Mouse (Mus musculus) spleen, adult 2 months (tissue): ENCODE results near the gene Fam186b. TPM values are rescaled to one million over a fixed set of nuclear protein-coding genes. Genes with fewer than 3 reads are reported as not detected.

Source experiments
- DNase-seq, 2 experiments: peaks; one replicate each; pipeline versions ENCODE4 v3.0.0 to v3.0.0-alpha.2; 2012 to 2021; ENCODE audit warnings: low spot score in 2 of 2, low read depth in 1 of 2
- H3K27ac ChIP-seq: fragments of 200-500 bp; 2 replicates; pipeline ENCODE4 v1.5.1; 2012; ENCODE audit warnings: low read length, inconsistent platforms; ENCODE audit not compliant: insufficient read depth
- H3K27me3 ChIP-seq: fragments of 200-500 bp; 2 replicates; pipeline ENCODE4 v1.6.1; 2012; ENCODE audit warnings: mild to moderate bottlenecking, moderate library complexity, low read length, inconsistent platforms; ENCODE audit not compliant: control insufficient read depth, insufficient read depth
- H3K36me3 ChIP-seq: fragments of 200-500 bp; 2 replicates; pipeline ENCODE4 v1.6.1; 2012; ENCODE audit warnings: mild to moderate bottlenecking, low read length, inconsistent platforms; ENCODE audit not compliant: control insufficient read depth, insufficient read depth
- H3K4me1 ChIP-seq: fragments of 200-500 bp; 2 replicates; pipeline ENCODE4 v1.6.1; 2011; ENCODE audit warnings: inconsistent platforms; ENCODE audit not compliant: control insufficient read depth, insufficient read depth, insufficient read length
- H3K4me3 ChIP-seq: fragments of 200-500 bp; 2 replicates; pipeline ENCODE4 v1.5.1; 2011; ENCODE audit warnings: mild to moderate bottlenecking, inconsistent platforms; ENCODE audit not compliant: insufficient read depth, insufficient read length; ENCODE audit errors: extremely low read depth
- CTCF ChIP-seq: fragments of 200-500 bp; IDR thresholded peaks from 2 replicates; pipeline ENCODE4 v1.5.1; 2011; ENCODE audit warnings: mild to moderate bottlenecking, inconsistent platforms; ENCODE audit not compliant: insufficient read depth, insufficient read length, insufficient replicate concordance; ENCODE audit errors: extremely low read depth
- POLR2A ChIP-seq: fragments of 200-500 bp; IDR thresholded peaks from 2 replicates; pipeline ENCODE4 v1.6.1; 2011; ENCODE audit warnings: low read depth, low read length, inconsistent platforms
- WGBS: fragments of 180-500 bp; shearing (Covaris S2); methylation state at CpG from one replicate; pipeline ENCODE4 v1.1.7; 2018; 5-methylcytosine and 5-hydroxymethylcytosine counted together
- polyA plus RNA-seq: library from polyadenylated mRNA; depleted of rRNA; stranded (reverse); fragments of >200 nt; gene quantifications from 2 replicates; pipeline ENCODE4 v1.2.3, GENCODE M21; 2012

The Fam186b gene
- polyA plus RNA-seq, 1 experiment: 0.05 TPM

DNA sequence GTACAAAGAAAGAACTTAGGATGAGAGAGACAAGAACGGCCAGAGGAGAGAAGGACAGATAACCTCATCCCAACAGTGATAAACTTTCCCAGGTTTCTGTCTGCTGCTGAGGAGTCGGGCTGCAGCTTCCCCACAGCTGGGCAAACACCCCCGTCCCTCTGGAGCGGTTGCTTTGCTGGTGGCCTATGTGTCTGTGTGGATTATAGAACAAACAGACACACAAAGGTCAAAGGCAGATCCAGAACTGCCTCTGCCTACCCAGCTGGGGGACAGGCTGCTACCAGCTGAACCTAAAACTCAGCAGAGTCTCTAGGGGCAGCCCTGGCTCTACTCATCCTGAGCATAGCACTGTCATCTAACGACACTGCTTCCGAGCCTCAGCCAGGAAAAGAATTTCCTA lies 44.0 kb upstream of the Fam186b start:
- H3K36me3 ChIP-seq: no peaks in the 10 kb centered on the region
- no peak overlapping the region for H3K4me3 ChIP-seq
- DNase-seq: no peak
- no peak for TF ChIP-seq POLR2A
- TF ChIP-seq CTCF: no peak
- H3K4me1 ChIP-seq: peaks cover 58% of the 10 kb centered on the region
- WGBS: 61% methylated on average over 6 of the region's 6 CpGs
- no peak overlapping the region for H3K27ac ChIP-seq
- H3K27me3 ChIP-seq: no peaks in the 10 kb centered on the region

DNA sequence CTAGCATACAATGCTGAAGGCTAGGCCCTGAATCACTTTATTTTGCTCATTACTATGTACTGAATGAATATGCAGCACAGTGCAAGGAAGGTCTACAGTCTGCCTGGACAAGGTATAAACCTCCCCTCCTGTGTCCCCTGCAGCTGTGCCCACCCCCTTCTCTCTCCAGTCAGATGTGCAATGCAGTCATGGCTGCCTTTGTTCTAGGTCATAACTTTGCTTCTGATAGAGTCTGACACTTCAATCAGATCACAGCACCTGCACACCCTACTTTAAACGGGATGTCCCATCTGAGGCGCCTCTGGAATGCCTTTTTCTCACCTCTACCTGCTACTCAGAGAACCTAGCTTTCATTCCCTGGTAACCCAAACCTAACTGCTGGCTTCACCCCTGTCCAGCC lies 43.2 kb upstream of the Fam186b start:
- H3K36me3 ChIP-seq: no peaks in the 10 kb centered on the region
- WGBS: 76% methylated on average over 2 of the region's 2 CpGs
- no peak overlapping the region for H3K4me3 ChIP-seq
- no peak for DNase-seq
- peaks cover 64% of the 10 kb centered on the region for H3K4me1 ChIP-seq
- no peak for TF ChIP-seq CTCF
- TF ChIP-seq POLR2A: no peak
- no peak overlapping the region for H3K27ac ChIP-seq
- H3K27me3 ChIP-seq: no peaks in the 10 kb centered on the region

DNA sequence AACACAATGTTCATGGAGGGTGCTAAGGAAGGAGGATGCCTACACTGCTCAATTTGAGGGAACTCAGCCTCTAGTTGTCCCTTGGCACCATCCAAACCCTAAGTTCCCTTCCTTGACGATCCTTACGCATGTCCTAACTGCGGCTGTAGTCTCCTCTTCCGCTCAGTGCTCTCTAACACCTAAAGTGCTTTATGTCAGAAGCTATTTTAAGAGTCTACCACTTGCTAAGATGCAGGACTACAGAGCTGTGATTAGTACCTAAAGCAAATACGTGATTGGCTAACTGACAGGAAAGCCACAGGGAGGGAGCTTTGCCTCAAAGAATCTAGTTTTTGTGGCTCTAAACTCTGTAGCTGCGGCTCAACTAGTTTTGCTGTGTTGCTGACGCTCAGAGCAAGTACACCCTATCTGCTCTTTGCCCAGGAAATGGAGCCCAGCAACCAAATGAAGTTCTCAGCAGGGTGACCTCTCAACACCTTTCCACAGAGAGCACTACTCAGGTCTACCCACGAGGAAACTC lies 40.2 kb upstream of the Fam186b start:
- H3K27ac ChIP-seq: peak overlapping the region; percentile 46; the same call in 1 of the 2 replicates
- DNase-seq: peak in 1 of 2 experiments; percentile 18
- H3K36me3 ChIP-seq: no peaks in the 10 kb centered on the region
- H3K27me3 ChIP-seq: no peaks in the 10 kb centered on the region
- 47% methylated on average over 8 of the region's 8 CpGs for WGBS
- no peak for TF ChIP-seq CTCF
- TF ChIP-seq POLR2A: no peak
- no peak overlapping the region for H3K4me3 ChIP-seq
- peaks cover 67% of the 10 kb centered on the region for H3K4me1 ChIP-seq

DNA sequence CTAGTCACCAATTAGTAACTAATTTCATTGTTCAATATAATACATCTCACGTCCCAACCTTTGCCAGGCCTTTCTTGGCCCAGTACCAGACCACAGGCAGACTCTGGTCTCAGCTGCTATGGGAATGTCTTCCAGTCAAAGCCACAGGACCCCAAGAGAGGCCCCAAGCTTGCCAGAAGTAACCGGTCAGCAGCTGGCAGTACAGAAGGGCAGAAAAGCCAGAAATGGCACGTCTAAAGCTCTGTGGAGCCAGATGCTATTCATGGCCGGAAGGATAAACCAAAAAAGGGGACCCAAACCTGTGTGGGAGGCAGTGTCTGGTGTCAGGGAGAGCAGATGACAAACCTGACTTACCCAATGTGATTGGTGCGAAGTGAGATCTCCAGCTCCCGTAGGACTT lies 38.8 kb upstream of the Fam186b start:
- H3K27ac ChIP-seq: no peak overlapping the region
- 58% methylated on average over 6 of the region's 6 CpGs for WGBS
- TF ChIP-seq CTCF (no peak), POLR2A (no peak)
- peaks cover 65% of the 10 kb centered on the region for H3K4me1 ChIP-seq
- no peak for DNase-seq
- H3K27me3 ChIP-seq: no peaks in the 10 kb centered on the region
- no peaks in the 10 kb centered on the region for H3K36me3 ChIP-seq
- H3K4me3 ChIP-seq: no peak overlapping the region

DNA sequence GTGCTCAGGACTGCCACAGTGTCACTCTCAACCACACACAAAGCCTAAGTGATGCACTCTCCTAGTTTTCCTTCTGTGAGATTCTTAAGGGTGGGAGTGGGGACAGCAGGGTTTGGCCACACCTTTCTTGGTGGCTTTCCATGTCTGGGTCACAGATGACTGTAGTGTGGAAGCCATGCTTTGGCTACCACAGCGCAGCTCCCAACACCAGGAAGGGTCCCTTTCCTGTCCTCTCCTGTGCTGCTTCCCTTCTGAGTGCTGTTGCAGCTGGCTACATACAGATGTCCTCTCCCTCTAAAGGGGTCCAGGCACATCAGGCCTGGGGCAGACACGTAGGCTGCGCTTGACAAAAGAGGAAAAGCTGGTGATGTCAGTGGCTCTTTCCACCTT lies 38.0 kb upstream of the Fam186b start:
- H3K27ac ChIP-seq: peak overlapping the region; percentile 81
- TF ChIP-seq POLR2A: no peak
- H3K4me1 ChIP-seq: peaks cover 65% of the 10 kb centered on the region
- no peaks in the 10 kb centered on the region for H3K27me3 ChIP-seq
- no peak overlapping the region for H3K4me3 ChIP-seq
- peaks cover under 1% of the 10 kb centered on the region; the same call in 1 of the 2 replicates for H3K36me3 ChIP-seq
- 74% methylated on average over 3 of the region's 3 CpGs for WGBS
- no peak for DNase-seq

DNA sequence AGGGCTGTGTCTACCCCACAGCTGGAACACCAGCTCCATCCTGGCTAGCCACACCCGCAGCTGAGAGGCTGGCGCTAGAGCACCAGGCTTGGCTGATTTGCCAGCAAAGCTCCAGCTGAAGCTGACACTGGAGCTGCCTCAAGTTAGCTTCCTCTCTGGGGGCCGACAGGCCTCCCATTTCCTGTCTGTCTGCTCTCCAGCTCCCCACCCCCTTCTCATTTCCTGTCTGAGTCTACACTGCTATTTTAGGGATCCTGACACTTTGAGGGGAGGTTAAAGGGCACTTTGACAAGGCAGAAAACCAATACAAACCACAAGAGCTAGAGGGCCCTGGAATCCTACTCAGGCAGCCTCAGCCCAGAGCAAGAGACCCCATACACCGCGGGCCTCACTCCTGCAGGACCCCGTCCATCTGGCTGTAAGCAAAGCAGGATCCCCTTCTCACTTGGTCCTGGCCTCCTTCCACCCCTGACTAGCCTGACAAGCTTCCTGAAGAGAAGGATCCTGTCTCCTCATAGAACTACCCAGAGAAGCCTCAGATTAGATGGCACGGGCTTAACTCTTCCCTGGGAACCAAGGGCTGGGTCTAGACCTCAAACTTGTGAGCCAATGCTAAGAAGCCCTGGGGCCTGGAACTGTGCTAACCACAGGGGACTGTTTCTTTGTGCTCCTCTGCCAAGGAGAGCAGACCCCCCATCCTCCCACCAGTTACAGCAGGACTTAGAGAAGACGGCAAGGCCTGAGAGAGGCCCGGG lies 37.4 kb upstream of the Fam186b start:
- peak; percentile 49 to 74 for DNase-seq
- Histone ChIP-seq H3K4me1 (peaks cover 65% of the 10 kb centered on the region), H3K4me3 (peak overlapping the region; percentile 4; the same call in 1 of the 2 replicates), H3K27ac (peak overlapping the region; percentile 81), H3K27me3 (no peaks in the 10 kb centered on the region), H3K36me3 (peaks cover 3% of the 10 kb centered on the region; the same call in 1 of the 2 replicates)
- no peak for TF ChIP-seq CTCF
- no peak for TF ChIP-seq POLR2A
- WGBS: 8% methylated on average over 9 of the region's 9 CpGs

DNA sequence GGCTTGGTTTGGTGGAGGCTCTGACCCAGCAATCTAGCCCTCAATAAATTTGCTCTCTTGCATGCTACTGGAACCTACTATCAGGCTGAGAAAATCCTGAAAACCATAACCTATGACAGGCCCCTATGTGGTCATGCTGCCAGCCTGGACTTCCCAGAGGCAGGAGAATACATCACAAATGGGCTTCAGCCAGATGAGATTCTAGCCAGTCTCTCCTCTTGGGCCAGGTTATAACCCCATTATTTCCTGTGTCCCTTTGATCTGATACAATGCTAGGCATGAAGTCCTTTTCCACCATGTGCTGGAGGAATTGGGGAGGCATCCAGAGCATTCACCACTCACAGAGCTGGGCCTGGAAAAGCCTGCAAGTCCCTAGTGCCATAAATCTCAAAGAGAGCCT lies 36.4 kb upstream of the Fam186b start:
- no peak for DNase-seq
- Histone ChIP-seq H3K4me1 (peaks cover 60% of the 10 kb centered on the region), H3K36me3 (peaks cover 8% of the 10 kb centered on the region; the same call in 1 of the 2 replicates), H3K4me3 (no peak overlapping the region), H3K27me3 (no peaks in the 10 kb centered on the region), H3K27ac (peak overlapping the region; percentile 81)
- TF ChIP-seq CTCF (no peak), POLR2A (no peak)
